Mouse (Mus musculus) cerebellum, adult 2 months (tissue): Measurements from ENCODE around the gene H2-Ab1. TPM values are rescaled to one million over a fixed set of nuclear protein-coding genes. Genes with fewer than 3 reads are reported as not detected.

Experiments used
- DNase-seq, 2 experiments: peaks; one replicate each; pipeline ENCODE4 v3.0.0; 2021
- H3K27ac ChIP-seq: fragments of 200-500 bp; 2 replicates; pipeline ENCODE4 v1.5.1; 2012; ENCODE audit warnings: low read length, control low read depth, inconsistent platforms; ENCODE audit not compliant: insufficient read depth
- H3K27me3 ChIP-seq: fragments of 200-500 bp; 2 replicates; pipeline ENCODE4 v1.6.1; 2012; ENCODE audit warnings: inconsistent platforms, mild to moderate bottlenecking, low read length, moderate library complexity; ENCODE audit not compliant: control insufficient read depth, insufficient read depth
- H3K4me1 ChIP-seq: fragments of 200-500 bp; 2 replicates; pipeline ENCODE4 v1.6.1; 2011; ENCODE audit warnings: low read length; ENCODE audit not compliant: control insufficient read depth, insufficient read depth
- H3K4me3 ChIP-seq: fragments of 200-500 bp; replicated peaks from 2 replicates; pipeline ENCODE3; 2011; ENCODE audit warnings: mild to moderate bottlenecking, low read depth, low read length, control low read depth; ENCODE audit not compliant: insufficient read depth
- CTCF ChIP-seq: fragments of 200-500 bp; IDR thresholded peaks from 2 replicates; pipeline ENCODE4 v1.5.1; 2011; ENCODE audit warnings: low read depth, mild to moderate bottlenecking, control low read depth, low read length, moderate library complexity, borderline replicate concordance; ENCODE audit not compliant: insufficient read depth
- POLR2A ChIP-seq: fragments of 200-500 bp; IDR thresholded peaks from 2 replicates; pipeline ENCODE4 v1.6.1; 2011; ENCODE audit warnings: low read length, control low read depth, borderline replicate concordance; ENCODE audit not compliant: insufficient read depth
- WGBS: fragments of 180-500 bp; shearing (Covaris S2); methylation state at CpG from one replicate; pipeline ENCODE4 v1.1.7; 2018; 5-methylcytosine and 5-hydroxymethylcytosine counted together
- polyA plus RNA-seq: library from polyadenylated mRNA; depleted of rRNA; stranded (reverse); fragments of >200 nt; gene quantifications from 2 replicates; pipeline ENCODE4 v1.2.3, GENCODE M21; 2012; rRNA removed

The H2-Ab1 gene
- polyA plus RNA-seq, 1 experiment: 4.0 TPM

DNA sequence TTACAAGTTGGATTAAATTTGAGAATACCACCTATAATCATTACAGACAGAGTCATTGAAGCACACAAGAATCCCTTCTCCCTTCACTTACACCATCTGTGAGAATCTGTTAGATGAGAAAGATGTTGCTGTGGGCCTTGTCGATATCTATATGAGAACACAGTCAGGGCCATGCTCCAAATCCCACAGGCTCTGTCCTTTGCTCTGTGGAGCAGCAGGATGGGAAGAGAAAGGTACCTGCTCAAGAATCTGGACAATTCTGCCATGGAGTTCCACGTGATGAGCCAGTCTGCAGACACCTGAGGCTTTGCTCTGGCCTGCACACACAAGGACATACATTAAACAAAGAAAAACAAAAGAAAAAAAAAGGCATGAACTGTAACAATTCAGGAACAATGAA, 59.2 kb downstream of the H2-Ab1 start:
- Histone ChIP-seq H3K27me3 (no peaks in the 10 kb centered on the region), H3K4me3 (no peak overlapping the region), H3K4me1 (no peaks in the 10 kb centered on the region), H3K27ac (no peak overlapping the region)
- no peak for DNase-seq
- 77% methylated on average over 2 of the region's 2 CpGs for WGBS
- TF ChIP-seq CTCF: no peak
- TF ChIP-seq POLR2A: no peak

DNA sequence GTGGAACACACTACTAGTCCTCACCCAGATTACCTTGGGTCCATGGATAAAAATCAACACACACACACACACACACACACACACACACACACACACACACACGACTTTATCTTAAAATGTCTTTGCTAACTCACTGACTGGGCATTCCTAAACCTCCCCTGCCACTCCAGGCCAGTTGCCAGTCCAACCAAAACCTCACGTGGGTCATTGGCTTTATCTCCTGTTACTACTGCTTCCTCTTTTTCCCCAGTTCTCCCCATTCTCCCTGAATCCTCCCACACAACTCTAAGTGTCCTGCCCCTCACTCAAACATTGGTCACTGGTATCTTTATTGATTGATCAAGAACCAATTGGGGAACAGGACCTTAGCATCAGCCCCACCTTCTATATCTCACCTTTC, 59.8 kb downstream of the H2-Ab1 start:
- WGBS: 24% methylated on average over 2 of the region's 2 CpGs
- TF ChIP-seq CTCF (no peak), POLR2A (no peak)
- no peak for DNase-seq

More for the DNA sequence above, 59.8 kb downstream of the H2-Ab1 start:
- Histone ChIP-seq H3K27ac (no peak overlapping the region), H3K4me3 (no peak overlapping the region), H3K4me1 (no peaks in the 10 kb centered on the region), H3K27me3 (no peaks in the 10 kb centered on the region)

Other genes with a start within 250 kb of the H2-Ab1 start
- gene Ring1, start 233.0 kb upstream of the H2-Ab1 start, polyA plus RNA-seq: 66.4 and 74.6 TPM in 2 replicates
- 82.9 and 89.8 TPM in 2 replicates for gene H2-Ke6, start 229.6 kb upstream of the H2-Ab1 start, polyA plus RNA-seq
- gene Slc39a7, start 226.0 kb upstream of the H2-Ab1 start, polyA plus RNA-seq: 120 and 123 TPM in 2 replicates
- gene Rxrb, start 225.9 kb upstream of the H2-Ab1 start, polyA plus RNA-seq: 78.0 and 83.2 TPM in 2 replicates
- gene Col11a2, start 218.3 kb upstream of the H2-Ab1 start, polyA plus RNA-seq: 12.2 and 15.2 TPM in 2 replicates
- gene H2-Oa, start 165.3 kb upstream of the H2-Ab1 start, polyA plus RNA-seq: 0.25 and 0.34 TPM in 2 replicates
- 13.2 and 13.6 TPM in 2 replicates for gene H2-DMa, start 138.1 kb upstream of the H2-Ab1 start, polyA plus RNA-seq
- 188 and 209 TPM in 2 replicates for gene Brd2, start 135.1 kb upstream of the H2-Ab1 start, polyA plus RNA-seq
- 0.35 and 0.52 TPM in 2 replicates for gene H2-DMb2, start 114.4 kb upstream of the H2-Ab1 start, polyA plus RNA-seq
- 1.8 and 3.0 TPM in 2 replicates for gene H2-DMb1, start 104.6 kb upstream of the H2-Ab1 start, polyA plus RNA-seq
- 2.6 and 2.7 TPM in 2 replicates for gene Tap1, start 70.1 kb upstream of the H2-Ab1 start, polyA plus RNA-seq
- gene Psmb9, start 69.9 kb upstream of the H2-Ab1 start, polyA plus RNA-seq: 2.2 and 2.7 TPM in 2 replicates
- 5.8 and 7.3 TPM in 2 replicates for gene Psmb8, start 60.0 kb upstream of the H2-Ab1 start, polyA plus RNA-seq
- 9.1 and 10.0 TPM in 2 replicates for gene Tap2, start 54.2 kb upstream of the H2-Ab1 start, polyA plus RNA-seq
- 0.67 and 0.86 TPM in 2 replicates for gene H2-Ob, start 18.8 kb upstream of the H2-Ab1 start, polyA plus RNA-seq
- 3.0 and 3.1 TPM in 2 replicates for gene H2-Aa, start 30.1 kb downstream of the H2-Ab1 start, polyA plus RNA-seq
- gene H2-Eb1, start 48.2 kb downstream of the H2-Ab1 start, polyA plus RNA-seq: 2.9 and 3.8 TPM in 2 replicates
- gene H2-Eb2, start 68.0 kb downstream of the H2-Ab1 start, polyA plus RNA-seq: 0.08 and 0.10 TPM in 2 replicates
- gene Btnl2, start 97.1 kb downstream of the H2-Ab1 start, polyA plus RNA-seq: not detected in 2 replicates
- not detected in 2 replicates for gene Btnl1, start 119.4 kb downstream of the H2-Ab1 start, polyA plus RNA-seq
- gene BC051142, start 141.1 kb downstream of the H2-Ab1 start, polyA plus RNA-seq: 5.8 and 6.5 TPM in 2 replicates
- not detected in 2 replicates for gene Btnl4, start 219.6 kb downstream of the H2-Ab1 start, polyA plus RNA-seq